Mouse (Mus musculus) heart, adult 2 months (tissue): ENCODE data around the gene Arfgef3. TPM values are rescaled to one million over a fixed set of nuclear protein-coding genes. Genes with fewer than 3 reads are reported as not detected.

Experiments
- DNase-seq, 2 experiments: peaks; one replicate each; pipeline ENCODE4 v3.0.0; 2021
- H3K27ac ChIP-seq: fragments of 200-600 bp; 2 replicates; pipeline ENCODE4 v1.8.1; 2022
- H3K27me3 ChIP-seq: fragments of 200-500 bp; 2 replicates; pipeline ENCODE4 v1.6.1; 2012; ENCODE audit warnings: mild to moderate bottlenecking, low read length, inconsistent platforms, mixed read lengths; ENCODE audit not compliant: control insufficient read depth, insufficient read depth
- H3K36me3 ChIP-seq: fragments of 200-500 bp; 2 replicates; pipeline ENCODE4 v1.6.1; 2012; ENCODE audit warnings: low read length, inconsistent platforms; ENCODE audit not compliant: control insufficient read depth, insufficient read depth
- H3K4me1 ChIP-seq: fragments of 200-500 bp; 2 replicates; pipeline ENCODE4 v1.6.1; 2011; ENCODE audit warnings: low read length; ENCODE audit not compliant: control insufficient read depth, insufficient read depth
- H3K4me3 ChIP-seq: fragments of 200-600 bp; 2 replicates; pipeline ENCODE4 v1.8.1; 2022
- H3K79me2 ChIP-seq: fragments of 200-500 bp; replicated peaks from 2 replicates; pipeline ENCODE4 v1.6.1; 2012; ENCODE audit warnings: mild to moderate bottlenecking, inconsistent platforms, low read length, moderate library complexity, mixed read lengths; ENCODE audit not compliant: control insufficient read depth, insufficient read depth
- H3K9ac ChIP-seq: fragments of 200-500 bp; 2 replicates; pipeline ENCODE4 v1.6.1; 2012; ENCODE audit warnings: low read depth, mild to moderate bottlenecking, control low read depth, inconsistent platforms, low read length, mixed read lengths
- CTCF ChIP-seq: fragments of 200-600 bp; IDR thresholded peaks from 2 replicates; pipeline ENCODE4 v1.8.1; 2022; ENCODE audit warnings: antibody characterized with exemption, mild to moderate bottlenecking, moderate library complexity
- EP300 ChIP-seq: fragments of 200-500 bp; IDR thresholded peaks from 2 replicates; pipeline ENCODE4 v1.6.1; 2011; ENCODE audit warnings: low read depth, low read length, control low read depth; ENCODE audit not compliant: insufficient read depth
- POLR2A ChIP-seq: fragments of 200-500 bp; IDR thresholded peaks from 2 replicates; pipeline ENCODE4 v1.6.1; 2011; ENCODE audit warnings: mild to moderate bottlenecking, low read depth, low read length, control low read depth; ENCODE audit not compliant: insufficient read depth
- WGBS: fragments of 180-500 bp; shearing (Covaris S2); methylation state at CpG from one replicate; pipeline ENCODE4 v1.1.7; 2018; 5-methylcytosine and 5-hydroxymethylcytosine counted together
- intact Hi-C: fragments of 180-260 bp; cut with DNase I; formaldehyde crosslinking; loops from one replicate; pipeline ENCODE4 v1.15.1; 2025
- polyA plus RNA-seq: library from polyadenylated mRNA; depleted of rRNA; stranded (reverse); fragments of >200 nt; gene quantifications from 2 replicates; pipeline ENCODE4 v1.2.3, GENCODE M21; 2012
- total RNA-seq, 2 experiments: library from RNA; stranded (reverse); gene quantifications; 2 replicates each; pipeline ENCODE4 v1.2.3; 2021

Gene Arfgef3
- total and polyA plus RNA-seq, 3 experiments: 0.12 to 0.20 (median 0.18) TPM

DNA sequence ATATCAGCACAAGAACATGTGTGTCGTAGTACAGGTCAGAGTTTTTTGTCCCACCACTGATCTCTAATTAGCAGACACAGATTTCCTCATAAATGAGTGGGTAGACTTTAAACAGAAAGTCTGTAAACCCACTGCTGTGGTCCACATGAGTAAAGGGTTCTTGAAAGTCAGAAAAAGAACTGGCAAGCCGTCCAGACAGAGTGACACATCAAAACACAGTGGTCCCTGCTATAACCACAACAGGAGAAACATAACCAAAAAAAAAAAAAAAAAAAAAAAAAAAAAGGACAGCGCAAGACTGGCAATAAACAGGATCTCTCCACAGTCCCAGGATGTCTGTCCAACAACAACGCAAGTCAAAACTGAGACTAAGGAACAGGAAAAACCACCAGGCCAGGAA, 64.9 kb downstream of the Arfgef3 start:
- no peak for DNase-seq
- intact Hi-C loops: no loop called here
- Histone ChIP-seq H3K4me1 (no peaks in the 10 kb centered on the region), H3K27me3 (no peaks in the 10 kb centered on the region), H3K36me3 (no peaks in the 10 kb centered on the region), H3K4me3 (no peak overlapping the region), H3K27ac (no peak overlapping the region), H3K9ac (no peak overlapping the region), H3K79me2 (no peaks in the 10 kb centered on the region)
- no peak for TF ChIP-seq EP300
- TF ChIP-seq POLR2A: no peak
- no peak for TF ChIP-seq CTCF
- WGBS: 55% methylated on average over 4 of the region's 4 CpGs

DNA sequence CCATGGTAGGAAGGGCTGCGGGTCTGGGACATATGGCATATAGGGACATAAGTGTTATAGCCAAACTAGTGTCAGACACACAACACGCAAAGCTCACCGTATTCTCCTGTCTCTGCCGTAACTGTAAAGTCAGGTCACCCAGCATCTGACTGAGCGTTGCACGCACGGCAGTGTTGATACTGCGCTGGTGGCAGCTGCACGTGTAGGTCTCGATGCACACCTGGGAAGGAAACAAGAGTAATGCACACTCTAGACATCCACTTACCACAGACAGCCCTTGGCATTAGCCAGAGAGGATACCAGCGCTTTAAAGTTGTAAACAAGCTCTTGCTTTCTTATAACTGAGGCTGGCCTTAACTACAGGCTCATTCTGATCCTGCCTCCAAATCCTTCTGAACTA, 79.0 kb downstream of the Arfgef3 start:
- no peaks in the 10 kb centered on the region for H3K27me3 ChIP-seq
- H3K36me3 ChIP-seq: no peaks in the 10 kb centered on the region
- intact Hi-C loops: no loop called here
- H3K9ac ChIP-seq: no peak overlapping the region
- H3K4me1 ChIP-seq: no peaks in the 10 kb centered on the region
- H3K79me2 ChIP-seq: no peaks in the 10 kb centered on the region
- TF ChIP-seq CTCF: no peak
- no peak for TF ChIP-seq EP300
- TF ChIP-seq POLR2A: no peak
- no peak for DNase-seq
- WGBS: 92% methylated on average over 11 of the region's 11 CpGs
- H3K27ac ChIP-seq: no peak overlapping the region
- H3K4me3 ChIP-seq: no peak overlapping the region

DNA sequence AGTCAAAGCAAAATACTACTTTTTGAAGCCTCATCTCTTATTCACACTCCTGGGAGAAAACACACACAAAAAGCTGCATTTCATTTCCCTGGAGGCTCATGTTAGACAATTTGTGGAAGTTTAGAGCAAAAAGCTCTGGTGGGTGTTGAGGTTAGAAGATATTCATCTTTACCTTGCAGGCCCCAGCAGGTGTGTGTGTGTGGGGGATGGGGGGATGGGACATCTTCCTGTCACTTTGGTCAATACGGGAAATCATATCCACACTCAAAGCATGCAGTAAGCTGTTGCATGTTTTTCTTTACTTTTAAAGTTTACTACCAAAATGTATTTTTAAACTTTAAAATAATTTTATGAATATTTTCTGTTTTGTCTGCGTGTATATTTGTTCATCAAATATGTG, 79.7 kb downstream of the Arfgef3 start:
- Histone ChIP-seq H3K36me3 (no peaks in the 10 kb centered on the region), H3K27ac (no peak overlapping the region), H3K4me1 (no peaks in the 10 kb centered on the region), H3K27me3 (no peaks in the 10 kb centered on the region), H3K9ac (no peak overlapping the region), H3K79me2 (no peaks in the 10 kb centered on the region), H3K4me3 (no peak overlapping the region)
- TF ChIP-seq EP300: no peak
- TF ChIP-seq POLR2A: no peak
- TF ChIP-seq CTCF: no peak
- 83% methylated on average over 2 of the region's 2 CpGs for WGBS
- no peak for DNase-seq
- intact Hi-C loops: no loop called here

- Histone ChIP-seq H3K27ac (no peak overlapping the region), H3K9ac (no peak overlapping the region), H3K36me3 (no peaks in the 10 kb centered on the region), H3K4me1 (no peaks in the 10 kb centered on the region), H3K27me3 (no peaks in the 10 kb centered on the region), H3K79me2 (no peaks in the 10 kb centered on the region), H3K4me3 (no peak overlapping the region)
- DNase-seq: no peak
- 89% methylated on average over 1 of the region's 1 CpGs for WGBS
- intact Hi-C loops: no loop called here
- TF ChIP-seq CTCF (no peak), POLR2A (no peak), EP300 (no peak)
Measured at GRCm38 (mm10) chr10:18661606-18662220, 82.0 kb downstream of the Arfgef3 start.

DNA sequence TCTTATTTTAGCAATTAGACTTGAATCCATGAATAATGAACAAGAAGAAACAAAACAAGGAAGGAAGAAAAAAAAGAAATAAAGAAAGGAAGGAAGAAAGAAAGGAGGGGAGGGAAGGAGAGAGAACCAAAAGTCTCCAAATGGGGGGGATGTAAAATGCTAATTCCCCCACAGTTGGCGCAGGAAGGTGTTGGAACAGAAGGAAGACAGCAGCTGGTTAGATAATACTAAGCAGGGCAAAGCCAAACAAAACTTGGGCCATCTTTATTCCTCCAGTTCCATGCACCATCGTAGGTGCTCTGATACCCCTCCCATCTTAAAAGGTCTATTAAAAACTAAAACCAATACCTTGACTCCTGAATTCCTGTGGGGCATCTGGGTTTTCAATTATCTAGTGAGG, 82.8 kb downstream of the Arfgef3 start:
- Histone ChIP-seq H3K4me1 (no peaks in the 10 kb centered on the region), H3K36me3 (no peaks in the 10 kb centered on the region), H3K27me3 (no peaks in the 10 kb centered on the region), H3K4me3 (no peak overlapping the region), H3K9ac (no peak overlapping the region), H3K27ac (no peak overlapping the region), H3K79me2 (no peaks in the 10 kb centered on the region)
- WGBS: 81% methylated on average over 2 of the region's 2 CpGs
- intact Hi-C loops: no loop called here
- TF ChIP-seq EP300 (no peak), POLR2A (no peak), CTCF (no peak)
- no peak for DNase-seq

- H3K36me3 ChIP-seq: no peaks in the 10 kb centered on the region
- intact Hi-C loops: no loop called here
- no peaks in the 10 kb centered on the region for H3K79me2 ChIP-seq
- H3K4me3 ChIP-seq: no peak overlapping the region
- WGBS: 85% methylated on average over 1 of the region's 1 CpGs
- TF ChIP-seq CTCF (no peak), EP300 (no peak), POLR2A (no peak)
- H3K27ac ChIP-seq: no peak overlapping the region
- DNase-seq: no peak
- no peak overlapping the region for H3K9ac ChIP-seq
- H3K27me3 ChIP-seq: no peaks in the 10 kb centered on the region
- no peaks in the 10 kb centered on the region for H3K4me1 ChIP-seq
Measured at GRCm38 (mm10) chr10:18657588-18657987, 86.2 kb downstream of the Arfgef3 start.
